Mouse (Mus musculus): ENCODE results near the gene Clptm1.

DNA sequence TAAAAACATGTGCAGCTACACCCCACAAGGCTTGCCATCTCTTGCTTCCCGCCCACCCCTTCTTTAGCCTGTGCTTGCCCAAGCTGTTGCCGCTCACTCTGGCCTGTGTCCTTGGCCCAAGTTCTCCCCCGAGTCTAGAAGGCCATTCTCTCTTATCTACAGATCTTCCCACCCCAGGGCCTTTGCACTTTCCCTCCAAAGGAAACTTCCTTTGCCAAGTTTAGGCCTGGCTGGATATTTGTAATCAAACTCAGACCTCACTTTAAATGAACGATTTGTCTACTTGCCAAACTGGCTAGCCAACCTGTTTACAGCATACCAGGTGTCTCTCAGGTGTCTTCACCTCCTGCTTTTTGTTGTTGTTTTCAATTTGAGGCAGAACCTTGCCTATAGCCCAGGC is 26.0 kb upstream of the Clptm1 start:
- TF ChIP-seq CTCF (IDR thresholded peaks at IDR 0.05): no peak
- no peak for TF ChIP-seq EP300 (IDR thresholded peaks at IDR 0.05)

All from lung, postnatal 0 days (tissue).